Mouse (Mus musculus): ENCODE measurements around the gene Mlycd. TPM values are rescaled to one million over a fixed set of nuclear protein-coding genes. Genes with fewer than 3 reads are reported as not detected.

Mlycd gene
- polyA plus RNA-seq, 1 experiment from 2014 or later = 21.4 TPM

DNA sequence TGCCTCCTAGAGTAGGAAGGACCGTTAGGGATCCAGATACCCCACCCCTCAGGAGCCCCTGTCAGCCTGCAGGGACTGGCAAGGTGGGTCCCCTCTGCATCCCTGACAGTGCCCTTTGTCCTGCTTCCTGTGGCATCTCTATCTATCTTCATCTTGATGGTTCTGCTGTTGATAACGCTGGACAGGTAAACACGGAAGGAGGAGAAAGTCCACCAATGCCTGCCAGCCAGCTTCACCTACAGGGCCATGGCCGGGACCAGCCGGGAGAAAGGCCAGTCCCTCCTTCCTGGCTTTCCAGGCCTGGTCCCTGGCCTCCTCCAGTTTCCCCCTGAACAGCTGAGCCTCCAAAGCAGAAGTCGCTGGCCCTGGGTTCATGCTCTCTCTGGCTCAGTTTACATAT lies 39.9 kb downstream of the Mlycd start:
- no peak for ATAC-seq (replicated peaks; ENCODE audit: extremely low read depth, insufficient read depth, low FRiP score)
- no peak overlapping the region for H3K4me2 ChIP-seq (ENCODE audit: low read depth, low read length)
- H3K36me3 ChIP-seq (ENCODE audit: control insufficient read depth, insufficient read depth) = no peaks in the 10 kb centered on the region
- no peak overlapping the region for H3K4me3 ChIP-seq (ENCODE audit: low read length)
- 78% methylated on average over 6 of the region's 6 CpGs for WGBS
- H3K4me1 ChIP-seq (ENCODE audit: control insufficient read depth, insufficient read depth, low read length) = peaks cover 1% of the 10 kb centered on the region; the same call in 1 of the 2 replicates
- no peaks in the 10 kb centered on the region for H3K9me3 ChIP-seq (replicated peaks; ENCODE audit: control insufficient read depth, low read length)
- H3K27me3 ChIP-seq (ENCODE audit: control insufficient read depth, insufficient read depth, low read length) = no peaks in the 10 kb centered on the region
- no peak overlapping the region for H3K9ac ChIP-seq (ENCODE audit: low read length)
- H3K27ac ChIP-seq (ENCODE audit: low read length) = no peak overlapping the region

- no peaks in the 10 kb centered on the region for H3K36me3 ChIP-seq (ENCODE audit: control insufficient read depth, insufficient read depth)
- H3K9ac ChIP-seq (ENCODE audit: low read length) = no peak overlapping the region
- H3K4me2 ChIP-seq (ENCODE audit: low read depth, low read length) = no peak overlapping the region
- ATAC-seq (replicated peaks; ENCODE audit: extremely low read depth, insufficient read depth, low FRiP score) = no peak
- no peaks in the 10 kb centered on the region for H3K4me1 ChIP-seq (ENCODE audit: control insufficient read depth, insufficient read depth, low read length)
- no peaks in the 10 kb centered on the region; the same call in 1 of the 2 replicates for H3K27me3 ChIP-seq (ENCODE audit: control insufficient read depth, insufficient read depth, low read length)
- H3K4me3 ChIP-seq (ENCODE audit: low read length) = no peak overlapping the region
- H3K27ac ChIP-seq (ENCODE audit: low read length) = no peak overlapping the region
- H3K9me3 ChIP-seq (replicated peaks; ENCODE audit: control insufficient read depth, low read length) = no peaks in the 10 kb centered on the region
- WGBS = 86% methylated on average over 7 of the region's 7 CpGs
Measured at GRCm38 (mm10) chr8:119435527-119435926, 40.8 kb downstream of the Mlycd start.

DNA sequence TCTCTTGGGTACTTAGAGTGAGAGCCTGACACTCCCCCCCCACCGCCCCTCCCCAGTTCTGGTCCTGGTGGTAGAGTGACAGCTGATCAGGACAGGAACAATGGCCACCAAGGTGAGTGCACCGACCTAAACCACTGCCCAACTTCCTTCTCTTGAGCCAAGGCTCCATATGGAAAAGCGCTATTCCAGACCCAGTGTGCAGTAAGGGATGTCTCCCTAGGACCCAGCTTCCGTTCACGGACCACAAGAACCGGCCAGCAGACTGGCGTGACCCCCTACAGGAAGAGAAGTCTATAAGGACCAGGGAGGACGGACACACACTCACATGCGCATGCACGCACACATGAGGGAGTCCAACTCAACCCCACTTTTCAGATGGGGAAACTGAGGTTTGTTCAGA lies 41.7 kb downstream of the Mlycd start:
- no peaks in the 10 kb centered on the region for H3K9me3 ChIP-seq (replicated peaks; ENCODE audit: control insufficient read depth, low read length)
- H3K9ac ChIP-seq (ENCODE audit: low read length) = no peak overlapping the region
- ATAC-seq (replicated peaks; ENCODE audit: extremely low read depth, insufficient read depth, low FRiP score) = no peak
- H3K4me1 ChIP-seq (ENCODE audit: control insufficient read depth, insufficient read depth, low read length) = peaks cover 4% of the 10 kb centered on the region
- no peak overlapping the region for H3K4me3 ChIP-seq (ENCODE audit: low read length)
- WGBS = 79% methylated on average over 10 of the region's 10 CpGs
- H3K4me2 ChIP-seq (ENCODE audit: low read depth, low read length) = no peak overlapping the region
- no peak overlapping the region for H3K27ac ChIP-seq (ENCODE audit: low read length)
- no peaks in the 10 kb centered on the region; the same call in 1 of the 2 replicates for H3K27me3 ChIP-seq (ENCODE audit: control insufficient read depth, insufficient read depth, low read length)
- no peaks in the 10 kb centered on the region for H3K36me3 ChIP-seq (ENCODE audit: control insufficient read depth, insufficient read depth)

DNA sequence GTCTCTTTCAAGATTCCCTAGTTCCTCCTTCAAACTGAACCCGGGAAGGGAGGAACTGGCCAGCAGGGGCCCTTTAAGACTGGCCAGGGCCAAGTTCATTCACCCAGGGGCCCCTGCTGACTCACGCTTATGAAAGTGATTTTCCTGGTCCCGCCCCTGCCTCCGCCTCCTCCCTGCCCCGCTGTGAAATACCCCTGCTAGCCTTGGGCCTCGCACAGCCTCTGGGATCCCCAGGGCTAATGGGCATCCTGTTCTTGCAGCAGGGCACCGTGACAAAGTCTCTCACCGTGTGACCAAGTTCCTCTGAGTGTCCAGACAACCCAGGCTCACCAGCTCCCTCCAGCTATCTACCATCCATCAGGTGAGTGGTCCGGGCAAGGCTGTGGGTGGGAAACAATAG lies 42.3 kb downstream of the Mlycd start:
- Histone ChIP-seq H3K4me1 (ENCODE audit: control insufficient read depth, insufficient read depth, low read length) (peaks cover 4% of the 10 kb centered on the region), H3K4me2 (ENCODE audit: low read depth, low read length) (peak overlapping the region; percentile 16), H3K27me3 (ENCODE audit: control insufficient read depth, insufficient read depth, low read length) (no peaks in the 10 kb centered on the region; the same call in 1 of the 2 replicates), H3K4me3 (ENCODE audit: low read length) (no peak overlapping the region), H3K9ac (ENCODE audit: low read length) (no peak overlapping the region), H3K9me3 (replicated peaks; ENCODE audit: control insufficient read depth, low read length) (no peaks in the 10 kb centered on the region), H3K36me3 (ENCODE audit: control insufficient read depth, insufficient read depth) (no peaks in the 10 kb centered on the region), H3K27ac (ENCODE audit: low read length) (no peak overlapping the region)
- ATAC-seq (replicated peaks; ENCODE audit: extremely low read depth, insufficient read depth, low FRiP score) = no peak
- 13% methylated on average over 9 of the region's 9 CpGs for WGBS

- H3K4me3 ChIP-seq (ENCODE audit: low read length) = no peak overlapping the region
- 69% methylated on average over 11 of the region's 11 CpGs for WGBS
Measured at GRCm38 (mm10) chr8:119437506-119437905, 42.8 kb downstream of the Mlycd start.

DNA sequence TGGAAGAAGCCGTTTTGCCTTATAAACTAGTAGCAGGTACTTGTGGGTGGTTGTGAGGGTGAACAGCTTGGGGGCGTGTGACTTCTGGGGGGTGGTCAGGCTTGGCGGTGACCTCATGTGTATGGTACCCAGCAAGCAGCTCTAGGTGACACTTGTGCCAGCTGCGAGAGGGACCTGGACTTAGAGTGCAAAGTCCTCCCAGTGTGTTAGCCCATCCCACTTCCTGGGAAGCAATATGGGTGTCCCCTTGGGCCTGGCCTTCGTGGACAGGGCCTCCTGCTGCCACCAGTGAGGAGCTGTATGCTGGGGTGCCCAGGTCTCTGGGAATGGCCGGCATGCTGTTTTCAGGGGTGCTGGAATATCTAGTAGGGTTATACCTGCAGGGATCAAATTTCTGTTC lies 44.2 kb downstream of the Mlycd start:
- H3K4me1 ChIP-seq (ENCODE audit: control insufficient read depth, insufficient read depth, low read length) = peaks cover 4% of the 10 kb centered on the region
- no peak overlapping the region for H3K27ac ChIP-seq (ENCODE audit: low read length)
- H3K4me2 ChIP-seq (ENCODE audit: low read depth, low read length) = no peak overlapping the region
- no peaks in the 10 kb centered on the region for H3K9me3 ChIP-seq (replicated peaks; ENCODE audit: control insufficient read depth, low read length)
- H3K27me3 ChIP-seq (ENCODE audit: control insufficient read depth, insufficient read depth, low read length) = no peaks in the 10 kb centered on the region; the same call in none of the 2 replicates
- H3K36me3 ChIP-seq (ENCODE audit: control insufficient read depth, insufficient read depth) = no peaks in the 10 kb centered on the region
- no peak overlapping the region for H3K4me3 ChIP-seq (ENCODE audit: low read length)
- H3K9ac ChIP-seq (ENCODE audit: low read length) = no peak overlapping the region
- 67% methylated on average over 6 of the region's 6 CpGs for WGBS
- no peak for ATAC-seq (replicated peaks; ENCODE audit: extremely low read depth, insufficient read depth, low FRiP score)

More at GRCm38 (mm10) chr8:119437506-119437905, 42.8 kb downstream of the Mlycd start:
- Histone ChIP-seq H3K27ac (ENCODE audit: low read length) (no peak overlapping the region), H3K27me3 (ENCODE audit: control insufficient read depth, insufficient read depth, low read length) (no peaks in the 10 kb centered on the region; the same call in 1 of the 2 replicates), H3K4me1 (ENCODE audit: control insufficient read depth, insufficient read depth, low read length) (peaks cover 4% of the 10 kb centered on the region), H3K9ac (ENCODE audit: low read length) (no peak overlapping the region), H3K4me2 (ENCODE audit: low read depth, low read length) (peak overlapping the region; percentile 16; the same call in 1 of the 2 replicates), H3K36me3 (ENCODE audit: control insufficient read depth, insufficient read depth) (no peaks in the 10 kb centered on the region), H3K9me3 (replicated peaks; ENCODE audit: control insufficient read depth, low read length) (no peaks in the 10 kb centered on the region)
- no peak for ATAC-seq (replicated peaks; ENCODE audit: extremely low read depth, insufficient read depth, low FRiP score)

DNA sequence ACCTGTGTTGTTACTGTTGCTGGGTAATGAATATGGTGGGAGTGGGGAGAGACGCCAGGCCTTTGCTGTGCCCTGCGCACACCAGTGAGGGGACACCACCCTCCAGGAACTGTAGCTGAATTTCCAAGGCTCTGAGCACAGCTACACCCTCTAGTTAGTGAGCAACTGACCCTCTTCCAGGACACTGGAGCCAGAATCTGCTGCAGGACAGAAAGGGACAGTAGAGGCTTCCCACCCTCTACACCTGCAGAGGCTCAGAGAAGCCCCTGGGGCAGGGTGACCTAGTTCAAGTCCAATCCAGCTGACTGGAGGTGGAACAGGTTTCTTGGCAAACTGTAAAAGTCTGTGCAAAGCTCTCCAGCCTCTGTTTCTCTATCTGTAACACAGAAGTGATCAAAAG lies 44.7 kb downstream of the Mlycd start:
- Histone ChIP-seq H3K9me3 (replicated peaks; ENCODE audit: control insufficient read depth, low read length) (no peaks in the 10 kb centered on the region), H3K36me3 (ENCODE audit: control insufficient read depth, insufficient read depth) (no peaks in the 10 kb centered on the region), H3K27ac (ENCODE audit: low read length) (no peak overlapping the region), H3K4me3 (ENCODE audit: low read length) (no peak overlapping the region), H3K4me1 (ENCODE audit: control insufficient read depth, insufficient read depth, low read length) (peaks cover 4% of the 10 kb centered on the region), H3K27me3 (ENCODE audit: control insufficient read depth, insufficient read depth, low read length) (no peaks in the 10 kb centered on the region; the same call in none of the 2 replicates), H3K4me2 (ENCODE audit: low read depth, low read length) (no peak overlapping the region), H3K9ac (ENCODE audit: low read length) (no peak overlapping the region)
- 91% methylated on average over 2 of the region's 2 CpGs for WGBS
- ATAC-seq (replicated peaks; ENCODE audit: extremely low read depth, insufficient read depth, low FRiP score) = no peak

GRCm38 (mm10) chr8:119439893-119440249 lies 45.2 kb downstream of the Mlycd start:
- H3K4me2 ChIP-seq (ENCODE audit: low read depth, low read length) = no peak overlapping the region
- no peaks in the 10 kb centered on the region; the same call in none of the 2 replicates for H3K27me3 ChIP-seq (ENCODE audit: control insufficient read depth, insufficient read depth, low read length)
- H3K36me3 ChIP-seq (ENCODE audit: control insufficient read depth, insufficient read depth) = no peaks in the 10 kb centered on the region
- H3K9ac ChIP-seq (ENCODE audit: low read length) = no peak overlapping the region
- peaks cover 4% of the 10 kb centered on the region for H3K4me1 ChIP-seq (ENCODE audit: control insufficient read depth, insufficient read depth, low read length)
- no peak for ATAC-seq (replicated peaks; ENCODE audit: extremely low read depth, insufficient read depth, low FRiP score)
- H3K4me3 ChIP-seq (ENCODE audit: low read length) = no peak overlapping the region
- no peaks in the 10 kb centered on the region for H3K9me3 ChIP-seq (replicated peaks; ENCODE audit: control insufficient read depth, low read length)
- no peak overlapping the region for H3K27ac ChIP-seq (ENCODE audit: low read length)
- WGBS = 71% methylated on average over 7 of the region's 7 CpGs

GRCm38 (mm10) chr8:119440250-119440951 lies 45.7 kb downstream of the Mlycd start:
- no peak overlapping the region for H3K9ac ChIP-seq (ENCODE audit: low read length)
- H3K27me3 ChIP-seq (ENCODE audit: control insufficient read depth, insufficient read depth, low read length) = peaks cover 5% of the 10 kb centered on the region
- peak; percentile 74 for ATAC-seq (replicated peaks; ENCODE audit: extremely low read depth, insufficient read depth, low FRiP score)
- H3K4me3 ChIP-seq (ENCODE audit: low read length) = no peak overlapping the region
- WGBS = 19% methylated on average over 16 of the region's 16 CpGs
- peaks cover 4% of the 10 kb centered on the region for H3K4me1 ChIP-seq (ENCODE audit: control insufficient read depth, insufficient read depth, low read length)
- no peak overlapping the region for H3K27ac ChIP-seq (ENCODE audit: low read length)
- H3K9me3 ChIP-seq (replicated peaks; ENCODE audit: control insufficient read depth, low read length) = no peaks in the 10 kb centered on the region
- H3K36me3 ChIP-seq (ENCODE audit: control insufficient read depth, insufficient read depth) = no peaks in the 10 kb centered on the region
- peak overlapping the region; percentile 12; the same call in 1 of the 2 replicates for H3K4me2 ChIP-seq (ENCODE audit: low read depth, low read length)
